19 mouse cellular contexts compared by ENCODE assay signal in genomic region chr10:71007516-71007915, GRCm38 (mm10).
"Had no signal": no experiment of that assay in that cellular context is flagged by ENCODE, and none has a peak within 500 bp of the region (broad histone marks: within the 10 kb centered on the region; RNA-seq: fewer than 3 reads in every experiment).

No protein-coding gene starts in this region.

- H3K9ac ChIP-seq: forebrain, postnatal 0 days; heart, embryonic 13.5 days; heart, embryonic 15.5 days; hindbrain, embryonic 13.5 days; hindbrain, embryonic 15.5 days; kidney, embryonic 15.5 days; limb, embryonic 12.5 days had no signal

- DNase-seq: forebrain, postnatal 0 days; gastrocnemius, postnatal 10 days; kidney, adult 11 months; kidney, postnatal 14 days; kidney, postnatal 36 days; layer of hippocampus, adult 9-11 months; liver had no signal

- H3K4me2 ChIP-seq: heart, embryonic 11.5 days; heart, embryonic 13.5 days; heart, embryonic 15.5 days; hindbrain, embryonic 13.5 days; hindbrain, embryonic 15.5 days; kidney, embryonic 15.5 days; limb, embryonic 12.5 days had no signal

- H3K27ac ChIP-seq: hindbrain, embryonic 13.5 days; hindbrain, embryonic 15.5 days; hindbrain, postnatal 0 days; kidney, embryonic 15.5 days; kidney, postnatal 0 days; left cerebral cortex, adult 2 months; limb, embryonic 10.5 days; limb, embryonic 12.5 days had no signal

- H3K9me3 ChIP-seq: heart, embryonic 13.5 days; heart, embryonic 15.5 days; hindbrain, embryonic 13.5 days; hindbrain, embryonic 15.5 days; kidney, embryonic 15.5 days; limb, embryonic 10.5 days; limb, embryonic 12.5 days had no signal

- ATAC-seq: forebrain, postnatal 0 days; hindbrain, postnatal 0 days; intestine, embryonic 16.5 days had no signal

- H3K27me3 ChIP-seq: heart, embryonic 13.5 days; heart, embryonic 15.5 days; hindbrain, embryonic 13.5 days; hindbrain, embryonic 15.5 days; kidney, embryonic 15.5 days; limb, embryonic 12.5 days had no signal

- H3K36me3 ChIP-seq: heart, embryonic 13.5 days; heart, embryonic 15.5 days; hindbrain, embryonic 13.5 days; hindbrain, embryonic 15.5 days; kidney, embryonic 15.5 days; limb, embryonic 10.5 days; limb, embryonic 12.5 days had no signal

- H3K4me3 ChIP-seq: heart, embryonic 13.5 days; heart, embryonic 15.5 days; hindbrain, embryonic 13.5 days; hindbrain, embryonic 15.5 days; kidney, embryonic 15.5 days; left cerebral cortex, adult 2 months; limb, embryonic 10.5 days; limb, embryonic 12.5 days had no signal

- H3K4me1 ChIP-seq: heart, embryonic 15.5 days; hindbrain, embryonic 15.5 days; kidney, embryonic 15.5 days had no signal
